Mouse (Mus musculus) ES-E14 (cell line): ENCODE measurements around the gene Nrarp. TPM values are rescaled to one million over a fixed set of nuclear protein-coding genes. Genes with fewer than 3 reads are reported as not detected.

Source experiments
- DNase-seq: peaks from one replicate; pipeline ENCODE4 v3.0.0-alpha.2; 2013; ENCODE audit warnings: low read depth, low spot score
- H3K27ac ChIP-seq: 2 replicates; pipeline ENCODE4 v1.5.1; 2012; ENCODE audit warnings: low read depth, mild to moderate bottlenecking, low read length, moderate library complexity, mixed read lengths; ENCODE audit not compliant: poor library complexity, insufficient read depth, severe bottlenecking
- H3K36me3 ChIP-seq: 2 replicates; pipeline ENCODE4 v1.6.1; 2012; ENCODE audit warnings: mild to moderate bottlenecking, low read length, moderate library complexity, mixed read lengths; ENCODE audit not compliant: control insufficient read depth, poor library complexity, insufficient read depth, severe bottlenecking
- H3K4me1 ChIP-seq, 2 experiments: fragments of 150-350 bp in 1 of 2; sonication (generic) in 1 of 2; 2 replicates each; pipeline ENCODE4 v1.6.1; 2012; ENCODE audit warnings: low read length in 2 of 2, mild to moderate bottlenecking in 1 of 2, mixed read lengths in 1 of 2; ENCODE audit not compliant: control insufficient read depth in 2 of 2, insufficient read depth in 2 of 2, poor library complexity in 1 of 2
- H3K4me3 ChIP-seq, 2 experiments: fragments of 150-350 bp in 1 of 2; sonication (generic) in 1 of 2; 2 replicates each; pipeline ENCODE4 v1.5.1; 2012; ENCODE audit warnings: low read length in 2 of 2, low read depth in 1 of 2, mild to moderate bottlenecking in 1 of 2, mixed read lengths in 1 of 2; ENCODE audit not compliant: insufficient read depth in 1 of 2, poor library complexity in 1 of 2, severe bottlenecking in 1 of 2
- H3K9ac ChIP-seq: 2 replicates; pipeline ENCODE4 v1.6.1; 2012; ENCODE audit warnings: low read depth, mild to moderate bottlenecking, low read length, mixed read lengths; ENCODE audit not compliant: poor library complexity, insufficient read depth, severe bottlenecking
- H3K9me3 ChIP-seq: fragments of 150-350 bp; sonication (generic); 2 replicates; pipeline ENCODE4 v1.6.1; 2012; ENCODE audit warnings: low read depth, mild to moderate bottlenecking, low read length; ENCODE audit not compliant: control insufficient read depth, insufficient read depth
- CHD2 ChIP-seq: IDR thresholded peaks from 2 replicates; pipeline ENCODE4 v1.6.1; 2014; ENCODE audit warnings: mild to moderate bottlenecking, low read depth, low read length, inconsistent platforms
- HCFC1 ChIP-seq: IDR thresholded peaks from 2 replicates; pipeline ENCODE4 v1.6.1; 2012; ENCODE audit warnings: low read length, inconsistent platforms, borderline replicate concordance; ENCODE audit not compliant: insufficient read depth
- MAFK ChIP-seq: IDR thresholded peaks from 2 replicates; pipeline ENCODE4 v1.6.1; 2014; ENCODE audit warnings: mild to moderate bottlenecking, low read depth, low read length, inconsistent platforms; ENCODE audit not compliant: insufficient read depth
- ZC3H11A ChIP-seq: IDR thresholded peaks from 2 replicates; pipeline ENCODE4 v1.6.1; 2012; ENCODE audit warnings: low read depth, mild to moderate bottlenecking, inconsistent platforms, low read length, borderline replicate concordance
- ZNF384 ChIP-seq: IDR thresholded peaks from 2 replicates; pipeline ENCODE4 v1.6.1; 2012; ENCODE audit warnings: low read depth, low read length, inconsistent platforms
- in situ Hi-C, 2 experiments: fragments of 600-800 bp; cut with MboI; formaldehyde crosslinking; loops; one replicate each; pipeline ENCODE4 v1.15.1; 2025; ENCODE audit warnings: low sequenced_read_pairs in 2 of 2, inconsistent platforms in 1 of 2; ENCODE audit not compliant: unreplicated experiment in 2 of 2
- total RNA-seq: library from RNA; depleted of rRNA; stranded (reverse); fragments of 300-350 nt; gene quantifications from 2 replicates; pipeline ENCODE4 v1.2.3, GENCODE M21; 2012

Nrarp gene
- total RNA-seq, 1 experiment, result 1.9 TPM

- peak overlapping the region; percentile 58 for H3K9ac ChIP-seq
- H3K4me1 ChIP-seq, result peaks cover 1 to 6% of the 10 kb centered on the region in 2 experiments; a peak in 1 of 4 replicates
- in situ Hi-C loops, result no loop called here
- DNase-seq, result peak; percentile 35
- no peak overlapping the region for H3K27ac ChIP-seq
- no peaks in the 10 kb centered on the region for H3K36me3 ChIP-seq
- H3K4me3 ChIP-seq, result peak overlapping the region; percentile 62 to 68
- H3K9me3 ChIP-seq, result no peaks in the 10 kb centered on the region
- TF ChIP-seq ZC3H11A, result no peak
- no peak for TF ChIP-seq MAFK
- TF ChIP-seq ZNF384, result no peak
- no peak for TF ChIP-seq CHD2
- TF ChIP-seq HCFC1, result no peak
Observed at GRCm38 (mm10) chr2:25180973-25181890, 674 bp downstream of the Nrarp start.

GRCm38 (mm10) chr2:25181891-25182397, 1.4 kb downstream of the Nrarp start:
- Histone ChIP-seq H3K4me3 (peak overlapping the region; percentile 62 to 68), H3K4me1 (peaks cover 4 to 8% of the 10 kb centered on the region in 2 experiments; a peak in 1 of 4 replicates), H3K9ac (peak overlapping the region; percentile 58), H3K9me3 (no peaks in the 10 kb centered on the region), H3K27ac (no peak overlapping the region), H3K36me3 (no peaks in the 10 kb centered on the region)
- in situ Hi-C loops, result no loop called here
- peak; percentile 25 for DNase-seq
- no peak for TF ChIP-seq ZNF384
- no peak for TF ChIP-seq HCFC1
- TF ChIP-seq ZC3H11A, result no peak
- no peak for TF ChIP-seq CHD2
- no peak for TF ChIP-seq MAFK

GRCm38 (mm10) chr2:25182664-25183063, 2.1 kb downstream of the Nrarp start:
- in situ Hi-C loops, result no loop called here
- peak overlapping the region in 1 of 2 experiments; percentile 19; a peak in 1 of 4 replicates for H3K4me3 ChIP-seq
- TF ChIP-seq ZC3H11A (no peak), HCFC1 (no peak), ZNF384 (no peak), MAFK (no peak), CHD2 (no peak)
- H3K9me3 ChIP-seq, result no peaks in the 10 kb centered on the region
- no peaks in the 10 kb centered on the region for H3K36me3 ChIP-seq
- DNase-seq, result no peak
- no peak overlapping the region for H3K9ac ChIP-seq
- H3K27ac ChIP-seq, result no peak overlapping the region
- H3K4me1 ChIP-seq, result peaks cover 4 to 8% of the 10 kb centered on the region in 2 experiments; a peak in 1 of 4 replicates

GRCm38 (mm10) chr2:25183336-25183735, 2.8 kb downstream of the Nrarp start:
- TF ChIP-seq ZNF384 (no peak), CHD2 (no peak), ZC3H11A (no peak), HCFC1 (no peak), MAFK (no peak)
- H3K27ac ChIP-seq, result no peak overlapping the region
- H3K9me3 ChIP-seq, result no peaks in the 10 kb centered on the region
- H3K4me3 ChIP-seq, result no peak overlapping the region
- H3K4me1 ChIP-seq, result peaks cover 4 to 8% of the 10 kb centered on the region in 2 experiments; a peak in 1 of 4 replicates
- DNase-seq, result no peak
- in situ Hi-C loops, result no loop called here
- H3K36me3 ChIP-seq, result no peaks in the 10 kb centered on the region
- no peak overlapping the region for H3K9ac ChIP-seq
